Mouse (Mus musculus): ENCODE data around the gene Them4. TPM values are rescaled to one million over a fixed set of nuclear protein-coding genes. Genes with fewer than 3 reads are reported as not detected.

Gene Them4
- polyA plus RNA-seq, 1 experiment from 2014 or later = 49.2 TPM

Other genes starting within 250 kb of the Them4 start
- not detected in 2 replicates for gene Gm10697, start 237.4 kb upstream of the Them4 start, polyA plus RNA-seq (2015; fragmentation: Nextera tagmentation; extraction: Ambion mirVana)
- not detected in 2 replicates for gene Gm10696, start 131.9 kb upstream of the Them4 start, polyA plus RNA-seq (2015; fragmentation: Nextera tagmentation; extraction: Ambion mirVana)
- not detected in 2 replicates for gene Gm5286, start 113.4 kb upstream of the Them4 start, polyA plus RNA-seq (2015; fragmentation: Nextera tagmentation; extraction: Ambion mirVana)
- not detected in 2 replicates for gene Gm4778, start 46.1 kb upstream of the Them4 start, polyA plus RNA-seq (2015; fragmentation: Nextera tagmentation; extraction: Ambion mirVana)
- gene Them5, start 32.0 kb downstream of the Them4 start, polyA plus RNA-seq (2015; fragmentation: Nextera tagmentation; extraction: Ambion mirVana) = 0.30 TPM in 1 of 2 replicates, not detected in the other
- gene C2cd4d, start 52.3 kb downstream of the Them4 start, polyA plus RNA-seq (2015; fragmentation: Nextera tagmentation; extraction: Ambion mirVana) = 2.2 TPM in 2 replicates
- 0.33 and 0.36 TPM in 2 replicates for gene Rorc, start 62.7 kb downstream of the Them4 start, polyA plus RNA-seq (2015; fragmentation: Nextera tagmentation; extraction: Ambion mirVana)
- gene Lingo4, start 88.4 kb downstream of the Them4 start, polyA plus RNA-seq (2015; fragmentation: Nextera tagmentation; extraction: Ambion mirVana) = 0.70 and 1.0 TPM in 2 replicates
- gene Tdrkh, start 103.2 kb downstream of the Them4 start, polyA plus RNA-seq (2015; fragmentation: Nextera tagmentation; extraction: Ambion mirVana) = 51.0 and 51.9 TPM in 2 replicates
- 58.6 and 62.2 TPM in 2 replicates for gene Mrpl9, start 133.2 kb downstream of the Them4 start, polyA plus RNA-seq (2015; fragmentation: Nextera tagmentation; extraction: Ambion mirVana)
- 0.88 and 1.4 TPM in 2 replicates for gene Oaz3, start 133.8 kb downstream of the Them4 start, polyA plus RNA-seq (2015; fragmentation: Nextera tagmentation; extraction: Ambion mirVana)
- 246 and 259 TPM in 2 replicates for gene Celf3, start 168.2 kb downstream of the Them4 start, polyA plus RNA-seq (2015; fragmentation: Nextera tagmentation; extraction: Ambion mirVana)
- gene Riiad1, start 170.3 kb downstream of the Them4 start, polyA plus RNA-seq (2015; fragmentation: Nextera tagmentation; extraction: Ambion mirVana) = 11.9 and 18.3 TPM in 2 replicates

Data from neural tube, embryonic 13.5 days (tissue).